Mouse (Mus musculus): Measurements from ENCODE around the gene Colca2. TPM values are rescaled to one million over a fixed set of nuclear protein-coding genes. Genes with fewer than 3 reads are reported as not detected.

Colca2 gene
- total and polyA plus RNA-seq, 3 experiments, result 0.11 TPM; not detected in 2

DNA sequence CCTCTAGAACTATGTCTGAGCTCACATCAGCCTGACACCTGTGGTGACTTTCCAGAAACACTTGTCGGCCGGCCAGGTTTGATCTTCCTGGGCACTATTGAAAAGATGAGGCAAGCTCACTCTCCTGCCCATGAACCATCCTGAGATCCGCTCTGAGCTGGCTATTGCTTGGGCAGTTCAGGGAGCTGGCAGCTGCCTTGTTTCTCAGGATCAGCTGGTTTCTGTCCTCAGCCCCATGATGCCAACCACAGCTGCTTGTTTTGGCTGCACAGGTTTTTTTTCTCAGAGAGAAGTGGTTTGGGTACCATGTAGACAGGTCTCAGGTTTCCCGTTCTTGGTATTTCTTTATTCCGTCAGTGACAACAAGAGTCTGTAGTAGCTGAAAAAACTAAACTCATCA lies 19.9 kb downstream of the Colca2 start:
- peaks cover 8% of the 10 kb centered on the region for H3K27me3 ChIP-seq (ENCODE audit: insufficient read depth, low read length)
- no peak for ATAC-seq (ENCODE audit: extremely low read depth, insufficient number of reproducible peaks, low FRiP score, poor library complexity, severe bottlenecking)
- TF ChIP-seq TAL1 (conservative IDR thresholded peaks at IDR 0.05; ENCODE audit: low read depth, low read length) (no peak), CTCF (IDR thresholded peaks at IDR 0.05; ENCODE audit: low read depth, low read length) (no peak), GATA2 (IDR thresholded peaks at IDR 0.05; ENCODE audit: borderline replicate concordance, low read depth, low read length) (no peak), GATA1 (IDR thresholded peaks at IDR 0.05; ENCODE audit: borderline replicate concordance, low read length) (no peak), POLR2AphosphoS5 (IDR thresholded peaks at IDR 0.05; ENCODE audit: insufficient replicate concordance, low read depth, low read length) (no peak)

DNA sequence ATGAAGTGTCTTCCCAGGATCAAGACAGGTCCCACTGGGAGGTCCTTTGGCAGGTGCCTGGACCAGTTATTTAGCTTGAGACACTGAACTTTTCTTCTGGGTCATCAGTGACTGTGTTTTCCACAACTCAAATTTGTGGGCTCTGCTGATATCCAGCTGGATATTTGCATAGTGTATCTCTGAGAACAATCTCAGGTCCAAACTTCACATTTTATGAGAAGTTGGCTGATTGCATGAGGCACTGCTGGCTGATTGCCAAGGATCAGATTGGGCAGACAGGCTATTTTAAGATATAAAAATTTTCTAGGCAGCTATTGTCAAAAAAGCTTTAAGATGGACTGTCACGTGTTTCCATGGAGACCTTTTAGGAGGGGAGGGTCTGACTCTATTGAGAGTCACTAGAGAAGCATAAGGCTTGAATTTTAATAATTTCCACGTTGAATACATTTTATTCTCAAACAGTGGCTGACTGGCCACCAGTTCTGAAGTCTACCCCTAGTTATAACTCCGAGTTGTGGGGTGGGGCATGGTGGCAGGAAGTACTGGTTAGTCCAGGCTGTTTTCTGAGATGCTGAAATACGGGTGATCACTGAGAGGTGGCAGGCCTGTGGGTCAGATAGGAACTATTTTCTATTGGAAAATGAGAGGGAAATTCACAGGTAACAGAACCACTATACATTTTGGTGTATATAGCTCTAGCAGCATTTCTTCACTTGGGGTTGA lies 21.4 kb downstream of the Colca2 start:
- H3K9me3 ChIP-seq (replicated peaks), result no peaks in the 10 kb centered on the region
- DNase-seq (ENCODE audit: low spot score), result no peak
- ATAC-seq (ENCODE audit: extremely low read depth, insufficient number of reproducible peaks, low FRiP score, poor library complexity, severe bottlenecking), result no peak
- H3K4me3 ChIP-seq (ENCODE audit: low read depth, low read length), result no peak overlapping the region
- no peaks in the 10 kb centered on the region for H3K4me1 ChIP-seq (ENCODE audit: insufficient read depth, low read depth, low read length)
- H3K36me3 ChIP-seq (replicated peaks), result no peaks in the 10 kb centered on the region
- H3K27me3 ChIP-seq (ENCODE audit: insufficient read depth, low read length), result peaks cover 6% of the 10 kb centered on the region
- TF ChIP-seq GATA2 (IDR thresholded peaks at IDR 0.05; ENCODE audit: borderline replicate concordance, low read depth, low read length) (no peak), GATA1 (IDR thresholded peaks at IDR 0.05; ENCODE audit: borderline replicate concordance, low read length) (no peak), TAL1 (conservative IDR thresholded peaks at IDR 0.05; ENCODE audit: low read depth, low read length) (no peak), CTCF (IDR thresholded peaks at IDR 0.05; ENCODE audit: low read depth, low read length) (no peak), POLR2AphosphoS5 (IDR thresholded peaks at IDR 0.05; ENCODE audit: insufficient replicate concordance, low read depth, low read length) (no peak)

More for the DNA sequence above, 19.9 kb downstream of the Colca2 start:
- H3K4me1 ChIP-seq (ENCODE audit: insufficient read depth, low read depth, low read length), result no peaks in the 10 kb centered on the region
- no peak overlapping the region for H3K4me3 ChIP-seq (ENCODE audit: low read depth, low read length)
- no peak for DNase-seq (ENCODE audit: low spot score)
- H3K36me3 ChIP-seq (replicated peaks), result no peaks in the 10 kb centered on the region
- H3K9me3 ChIP-seq (replicated peaks), result no peaks in the 10 kb centered on the region

DNA sequence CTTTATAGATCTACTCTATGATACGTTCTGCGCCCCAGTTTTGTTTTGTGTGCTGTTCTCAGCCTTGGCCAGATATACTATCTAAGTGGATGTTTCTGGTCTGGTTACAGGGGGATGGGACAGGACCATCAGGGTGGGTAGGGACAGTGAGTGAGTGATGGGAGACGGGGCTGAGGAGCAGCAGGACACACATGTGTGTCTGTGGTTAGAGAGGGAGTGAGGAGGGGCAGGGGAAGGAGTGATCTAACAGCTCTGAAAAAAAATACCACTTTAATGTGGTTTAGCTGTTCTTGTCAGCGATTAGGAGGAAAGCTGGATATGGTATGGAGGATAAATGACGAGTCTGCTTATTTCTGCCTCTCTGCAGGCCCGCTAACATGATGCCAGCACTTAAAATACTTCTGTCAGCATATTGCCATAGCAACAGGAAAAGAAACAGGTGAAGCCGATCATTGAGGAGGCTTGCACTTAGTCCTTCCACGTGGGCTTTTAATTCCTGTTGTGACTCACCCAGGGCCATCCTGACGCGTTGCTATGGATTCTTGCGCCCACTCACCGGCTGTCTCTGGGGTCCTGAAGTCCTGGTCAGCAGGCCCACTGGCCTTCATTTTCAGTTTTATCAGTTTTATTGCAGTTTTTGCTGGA lies 39.5 kb downstream of the Colca2 start:
- ATAC-seq (ENCODE audit: extremely low read depth, insufficient number of reproducible peaks, low FRiP score, poor library complexity, severe bottlenecking), result no peak
- Histone ChIP-seq H3K36me3 (replicated peaks) (no peaks in the 10 kb centered on the region), H3K4me1 (ENCODE audit: insufficient read depth, low read depth, low read length) (no peaks in the 10 kb centered on the region), H3K4me3 (ENCODE audit: low read depth, low read length) (no peak overlapping the region), H3K9me3 (replicated peaks) (no peaks in the 10 kb centered on the region), H3K27me3 (ENCODE audit: insufficient read depth, low read length) (peaks cover 16% of the 10 kb centered on the region)
- TF ChIP-seq GATA1 (IDR thresholded peaks at IDR 0.05; ENCODE audit: borderline replicate concordance, low read length) (no peak), GATA2 (IDR thresholded peaks at IDR 0.05; ENCODE audit: borderline replicate concordance, low read depth, low read length) (no peak), CTCF (IDR thresholded peaks at IDR 0.05; ENCODE audit: low read depth, low read length) (no peak), POLR2AphosphoS5 (IDR thresholded peaks at IDR 0.05; ENCODE audit: insufficient replicate concordance, low read depth, low read length) (no peak), TAL1 (conservative IDR thresholded peaks at IDR 0.05; ENCODE audit: low read depth, low read length) (no peak)
- DNase-seq (ENCODE audit: low spot score), result no peak

DNA sequence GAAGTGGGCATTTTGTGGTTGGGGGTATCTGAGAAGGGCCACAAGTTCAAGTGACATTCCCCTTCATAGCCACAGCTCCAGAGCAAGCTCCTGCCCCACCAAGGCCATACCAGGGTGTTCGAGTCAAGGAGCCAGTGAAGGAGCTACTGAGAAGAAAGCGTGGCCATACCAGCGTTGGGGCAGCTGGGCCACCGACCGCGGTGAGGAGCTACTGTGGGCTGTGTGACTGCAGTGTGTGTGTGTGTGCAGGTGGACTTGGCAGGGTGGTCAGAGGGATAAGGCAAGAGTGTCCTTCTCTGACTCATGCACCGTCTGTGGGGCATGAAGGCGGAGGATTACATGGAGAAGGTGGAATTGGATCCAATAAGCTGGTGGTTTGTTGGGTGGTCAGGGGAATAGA lies 46.2 kb downstream of the Colca2 start:
- TF ChIP-seq CTCF (IDR thresholded peaks at IDR 0.05; ENCODE audit: low read depth, low read length), result no peak
- Histone ChIP-seq H3K4me3 (ENCODE audit: low read depth, low read length) (no peak overlapping the region), H3K27me3 (ENCODE audit: insufficient read depth, low read length) (peaks cover 30% of the 10 kb centered on the region), H3K9me3 (replicated peaks) (no peaks in the 10 kb centered on the region), H3K4me1 (ENCODE audit: insufficient read depth, low read depth, low read length) (no peaks in the 10 kb centered on the region), H3K36me3 (replicated peaks) (no peaks in the 10 kb centered on the region)
- ATAC-seq (ENCODE audit: extremely low read depth, insufficient number of reproducible peaks, low FRiP score, poor library complexity, severe bottlenecking), result no peak
- DNase-seq (ENCODE audit: low spot score), result no peak

DNA sequence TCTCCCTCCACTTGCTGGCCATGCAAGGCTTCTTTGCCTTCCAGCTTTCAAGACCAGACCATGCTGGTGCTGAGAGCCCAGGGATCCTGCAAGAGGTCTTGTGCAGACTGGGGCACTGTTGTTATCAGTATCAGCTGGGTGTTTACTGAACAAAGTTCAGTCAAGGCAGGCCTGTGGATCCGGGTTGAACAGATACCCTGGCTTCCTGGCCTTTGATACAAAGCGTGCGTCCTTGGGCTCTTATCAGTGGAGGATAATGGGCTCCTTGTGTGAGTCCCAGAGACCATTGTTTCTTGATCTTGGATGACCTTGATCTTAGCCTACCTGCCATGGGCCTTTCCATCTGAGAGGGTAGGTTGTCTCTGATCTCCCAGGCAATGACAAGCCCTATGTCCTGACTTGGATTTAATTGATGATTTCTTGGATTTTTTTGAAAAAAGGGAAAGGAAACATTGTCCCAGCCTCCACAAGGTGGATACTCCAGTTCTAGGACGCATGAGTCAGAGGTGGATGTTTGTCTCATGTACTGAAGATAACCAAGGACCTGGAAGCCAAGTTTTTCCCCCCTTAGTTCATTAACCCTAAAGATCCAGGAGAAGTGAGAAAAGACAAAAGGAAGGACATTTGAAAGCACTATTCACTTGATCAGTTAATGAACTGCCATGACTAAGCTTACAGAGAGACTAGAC lies 47.5 kb downstream of the Colca2 start:
- Histone ChIP-seq H3K9me3 (replicated peaks) (no peaks in the 10 kb centered on the region), H3K36me3 (replicated peaks) (no peaks in the 10 kb centered on the region), H3K4me3 (ENCODE audit: low read depth, low read length) (no peak overlapping the region), H3K4me1 (ENCODE audit: insufficient read depth, low read depth, low read length) (no peaks in the 10 kb centered on the region), H3K27me3 (ENCODE audit: insufficient read depth, low read length) (peaks cover 30% of the 10 kb centered on the region)
- DNase-seq (ENCODE audit: low spot score), result no peak
- TF ChIP-seq TAL1 (conservative IDR thresholded peaks at IDR 0.05; ENCODE audit: low read depth, low read length) (no peak), POLR2AphosphoS5 (IDR thresholded peaks at IDR 0.05; ENCODE audit: insufficient replicate concordance, low read depth, low read length) (no peak), GATA1 (IDR thresholded peaks at IDR 0.05; ENCODE audit: borderline replicate concordance, low read length) (no peak), CTCF (IDR thresholded peaks at IDR 0.05; ENCODE audit: low read depth, low read length) (no peak), GATA2 (IDR thresholded peaks at IDR 0.05; ENCODE audit: borderline replicate concordance, low read depth, low read length) (no peak)
- no peak for ATAC-seq (ENCODE audit: extremely low read depth, insufficient number of reproducible peaks, low FRiP score, poor library complexity, severe bottlenecking)

DNA sequence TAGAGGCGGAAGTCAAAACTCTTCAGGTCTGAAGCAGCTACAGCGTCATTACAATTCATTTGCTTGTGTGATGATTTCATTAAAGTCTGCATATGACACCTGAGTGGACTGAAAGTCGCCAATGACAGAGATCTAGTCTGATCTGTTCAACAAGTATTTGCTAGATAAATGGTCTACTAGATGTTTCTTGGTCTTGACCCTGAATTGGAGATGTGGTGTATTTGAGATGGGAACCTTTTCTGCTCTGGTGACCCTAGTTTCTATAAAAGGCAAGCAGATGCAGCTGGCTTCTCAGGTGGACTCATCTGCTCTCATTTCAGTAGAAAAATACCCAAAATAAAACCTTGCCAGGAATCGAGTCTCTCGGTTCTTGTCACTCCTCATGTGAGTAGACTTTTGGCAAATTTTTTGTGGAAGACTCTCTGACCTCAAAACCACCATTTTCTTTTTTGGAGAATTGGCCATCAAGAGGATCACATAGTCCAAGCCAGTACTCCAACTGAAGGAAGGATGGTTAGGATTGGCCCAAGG lies 52.7 kb downstream of the Colca2 start:
- Histone ChIP-seq H3K27me3 (ENCODE audit: insufficient read depth, low read length) (peaks cover 20% of the 10 kb centered on the region; the same call in 1 of the 2 replicates), H3K9me3 (replicated peaks) (no peaks in the 10 kb centered on the region), H3K36me3 (replicated peaks) (no peaks in the 10 kb centered on the region), H3K4me1 (ENCODE audit: insufficient read depth, low read depth, low read length) (no peaks in the 10 kb centered on the region), H3K4me3 (ENCODE audit: low read depth, low read length) (no peak overlapping the region)
- DNase-seq (ENCODE audit: low spot score), result no peak
- ATAC-seq (ENCODE audit: extremely low read depth, insufficient number of reproducible peaks, low FRiP score, poor library complexity, severe bottlenecking), result no peak
- TF ChIP-seq GATA1 (IDR thresholded peaks at IDR 0.05; ENCODE audit: borderline replicate concordance, low read length) (no peak), GATA2 (IDR thresholded peaks at IDR 0.05; ENCODE audit: borderline replicate concordance, low read depth, low read length) (no peak), TAL1 (conservative IDR thresholded peaks at IDR 0.05; ENCODE audit: low read depth, low read length) (no peak), POLR2AphosphoS5 (IDR thresholded peaks at IDR 0.05; ENCODE audit: insufficient replicate concordance, low read depth, low read length) (no peak), CTCF (IDR thresholded peaks at IDR 0.05; ENCODE audit: low read depth, low read length) (no peak)

Other genes with a start within 250 kb of the Colca2 start
- not detected in 2 replicates for gene Btg4, start 217.7 kb downstream of the Colca2 start, total RNA-seq (2014; fragmentation: Nextera tagmentation)
- not detected in 2 replicates for gene Btg4, start 217.7 kb downstream of the Colca2 start, total RNA-seq (2017)
- gene Btg4, start 217.7 kb downstream of the Colca2 start, polyA plus RNA-seq (2012), result not detected in 2 replicates
- gene Layn, start 201.5 kb downstream of the Colca2 start, total RNA-seq (2014; fragmentation: Nextera tagmentation), result 24.7 and 25.3 TPM in 2 replicates
- gene Layn, start 201.5 kb downstream of the Colca2 start, total RNA-seq (2017), result 48.8 and 61.6 TPM in 2 replicates
- 5.3 and 5.7 TPM in 2 replicates for gene Layn, start 201.5 kb downstream of the Colca2 start, polyA plus RNA-seq (2012)
- 1.6 and 1.8 TPM in 2 replicates for gene 4833427G06Rik, start 176.5 kb downstream of the Colca2 start, total RNA-seq (2014; fragmentation: Nextera tagmentation)
- gene 4833427G06Rik, start 176.5 kb downstream of the Colca2 start, total RNA-seq (2017), result 0.66 TPM in 1 of 2 replicates, not detected in the other
- gene 4833427G06Rik, start 176.5 kb downstream of the Colca2 start, polyA plus RNA-seq (2012), result 0.09 and 0.11 TPM in 2 replicates
- 0.10 and 0.15 TPM in 2 replicates for gene Gm32742, start 113.1 kb downstream of the Colca2 start, total RNA-seq (2014; fragmentation: Nextera tagmentation)
- 0.06 and 0.11 TPM in 2 replicates for gene Gm32742, start 113.1 kb downstream of the Colca2 start, total RNA-seq (2017)
- 0.06 and 0.13 TPM in 2 replicates for gene Gm32742, start 113.1 kb downstream of the Colca2 start, polyA plus RNA-seq (2012)
- not detected in 2 replicates for gene Pou2af1, start 64.9 kb downstream of the Colca2 start, total RNA-seq (2014; fragmentation: Nextera tagmentation)
- 0.11 TPM in 1 of 2 replicates, not detected in the other for gene Pou2af1, start 64.9 kb downstream of the Colca2 start, total RNA-seq (2017)
- gene Pou2af1, start 64.9 kb downstream of the Colca2 start, polyA plus RNA-seq (2012), result not detected in 2 replicates
- not detected in 2 replicates for gene 1810046K07Rik, start 50.3 kb upstream of the Colca2 start, total RNA-seq (2014; fragmentation: Nextera tagmentation)
- not detected in 2 replicates for gene 1810046K07Rik, start 50.3 kb upstream of the Colca2 start, total RNA-seq (2017)
- gene 1810046K07Rik, start 50.3 kb upstream of the Colca2 start, polyA plus RNA-seq (2012), result not detected in 2 replicates